Mouse (Mus musculus) forebrain, embryonic 14.5 days (tissue): Measurements from ENCODE around the gene Cd59a. TPM values are rescaled to one million over a fixed set of nuclear protein-coding genes. Genes with fewer than 3 reads are reported as not detected.
"Not testable (repeated sequence)": the region's sequence is repeated elsewhere in the genome, so short reads cannot be mapped to it uniquely, and the experiment has no call there.

Source experiments
- ATAC-seq: fragments of 200-750 bp; cut with Nextera tagmentation; 2 replicates; pipeline ENCODE4 v1.8.0; 2017; ENCODE audit warnings: mild to moderate bottlenecking, moderate library complexity
- DNase-seq: peaks from one replicate; pipeline ENCODE4 v3.0.0-alpha.2; 2015; ENCODE audit warnings: low spot score
- H3K27ac ChIP-seq: fragments of 300-500 bp; sonication (generic); 2 replicates; pipeline ENCODE4 v1.5.1; 2014; ENCODE audit warnings: low read depth, mild to moderate bottlenecking, control low read depth, low read length, moderate library complexity
- H3K27me3 ChIP-seq: fragments of 300-500 bp; sonication (generic); replicated peaks from 2 replicates; pipeline ENCODE4 v1.6.1; 2014; ENCODE audit warnings: low read length, control low read depth, mixed read lengths; ENCODE audit not compliant: control insufficient read depth, insufficient read depth
- H3K36me3 ChIP-seq: fragments of 300-500 bp; sonication (generic); 2 replicates; pipeline ENCODE4 v1.6.1; 2014; ENCODE audit warnings: low read length, control low read depth; ENCODE audit not compliant: control insufficient read depth, insufficient read depth
- H3K4me1 ChIP-seq: fragments of 300-500 bp; sonication (generic); 2 replicates; pipeline ENCODE4 v1.6.1; 2014; ENCODE audit warnings: antibody characterized with exemption, low read length, control low read depth; ENCODE audit not compliant: control insufficient read depth, insufficient read depth
- H3K4me2 ChIP-seq: fragments of 300-500 bp; sonication (generic); 2 replicates; pipeline ENCODE4 v1.6.1; 2014; ENCODE audit warnings: mild to moderate bottlenecking, control low read depth, low read length
- H3K4me3 ChIP-seq: fragments of 300-500 bp; sonication (generic); 2 replicates; pipeline ENCODE4 v1.5.1; 2014; ENCODE audit warnings: low read depth, low read length, control low read depth
- H3K9ac ChIP-seq: fragments of 300-500 bp; sonication (generic); 2 replicates; pipeline ENCODE4 v1.6.1; 2014; ENCODE audit warnings: mild to moderate bottlenecking, low read length, control low read depth, moderate library complexity
- H3K9me3 ChIP-seq: fragments of 300-500 bp; sonication (generic); replicated peaks from 2 replicates; pipeline ENCODE4 v1.6.1; 2016; ENCODE audit warnings: low read length, control low read depth, mixed read lengths; ENCODE audit not compliant: control insufficient read depth
- WGBS: fragments of 180-500 bp; shearing (Covaris S2); extraction: QIAGEN DNeasy Blood & Tissue Kit; methylation state at CpG from one replicate; pipeline ENCODE4 v1.1.7; 2014; 5-methylcytosine and 5-hydroxymethylcytosine counted together
- polyA plus RNA-seq: library from polyadenylated mRNA; unstranded; fragments of >200 nt; fragmentation: Nextera tagmentation; extraction: Ambion mirVana; gene quantifications from 2 replicates; pipeline ENCODE4 v1.2.1, GENCODE M21; 2014

The Cd59a gene
- polyA plus RNA-seq, 1 experiment from 2014 or later = 5.7 TPM

GRCm38 (mm10) chr2:104097396-104097795 is 1.8 kb downstream of the Cd59a start:
- not testable (repeated sequence) for H3K9ac ChIP-seq, ATAC-seq, H3K4me3 ChIP-seq, H3K36me3 ChIP-seq, H3K27ac ChIP-seq, H3K4me1 ChIP-seq, DNase-seq, H3K9me3 ChIP-seq, H3K27me3 ChIP-seq, H3K4me2 ChIP-seq
- WGBS = 91% methylated on average over 4 of the region's 4 CpGs

DNA sequence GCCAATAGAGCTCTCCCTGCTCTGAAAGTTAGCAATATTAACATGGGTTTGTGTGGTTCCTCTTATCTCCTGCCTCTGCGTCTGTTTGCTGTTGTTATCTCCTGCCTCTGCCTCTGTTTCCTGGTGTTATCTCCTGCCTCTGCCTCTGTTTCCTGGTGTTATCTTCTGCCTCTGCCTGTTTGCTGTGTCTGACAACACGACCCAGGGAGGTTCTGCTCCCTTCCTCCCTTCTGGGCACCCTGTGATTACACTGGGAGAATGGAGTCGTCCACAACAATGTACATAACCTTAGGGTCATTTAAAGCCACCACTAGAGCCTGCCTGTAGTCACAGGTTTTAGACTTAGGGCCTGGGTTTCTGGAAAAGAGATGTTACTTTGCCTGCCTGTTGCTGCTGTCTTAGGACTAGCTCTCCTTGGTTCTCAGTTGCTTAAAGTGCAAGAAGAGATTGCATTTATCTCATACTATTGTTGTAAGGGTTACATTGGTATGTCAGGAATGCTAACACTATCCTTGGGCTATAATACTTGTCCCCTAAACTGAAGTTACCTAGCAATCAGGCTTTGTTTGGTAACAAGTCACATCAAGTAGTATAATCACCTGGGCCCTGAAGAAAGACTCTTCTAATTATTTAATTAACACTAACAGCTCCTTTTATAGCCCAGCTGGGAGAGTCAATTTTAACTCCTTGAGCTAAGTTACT is 3.1 kb downstream of the Cd59a start:
- no peaks in the 10 kb centered on the region for H3K36me3 ChIP-seq
- 51% methylated on average over 3 of the region's 3 CpGs for WGBS
- no peak overlapping the region for H3K9ac ChIP-seq
- H3K4me2 ChIP-seq = no peak overlapping the region
- H3K27me3 ChIP-seq = no peaks in the 10 kb centered on the region
- H3K9me3 ChIP-seq = no peaks in the 10 kb centered on the region
- no peak overlapping the region for H3K27ac ChIP-seq
- ATAC-seq (no peak), DNase-seq (no peak)
- no peak overlapping the region for H3K4me3 ChIP-seq
- H3K4me1 ChIP-seq = 0 out of 2 replicates have a peak, but pooled peaks cover 4% of the 10 kb centered on the region

DNA sequence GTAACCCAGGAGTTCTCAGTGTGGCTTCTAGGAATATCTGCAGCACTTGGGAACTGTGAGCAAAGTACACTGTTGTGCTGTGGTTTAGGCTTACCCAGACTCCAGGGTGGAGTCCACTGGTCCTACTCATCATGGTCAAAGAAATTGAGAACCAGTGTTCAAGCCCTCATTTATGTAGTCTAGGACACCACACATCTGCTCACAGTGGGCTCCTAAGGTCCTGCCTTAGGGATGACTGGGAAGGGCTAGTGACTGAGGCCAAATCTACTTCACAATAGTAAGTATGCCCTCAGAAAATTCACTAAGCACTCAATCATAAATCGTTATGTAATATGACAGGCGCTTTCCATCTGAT is 3.6 kb downstream of the Cd59a start:
- DNase-seq (no peak), ATAC-seq (no peak)

DNA sequence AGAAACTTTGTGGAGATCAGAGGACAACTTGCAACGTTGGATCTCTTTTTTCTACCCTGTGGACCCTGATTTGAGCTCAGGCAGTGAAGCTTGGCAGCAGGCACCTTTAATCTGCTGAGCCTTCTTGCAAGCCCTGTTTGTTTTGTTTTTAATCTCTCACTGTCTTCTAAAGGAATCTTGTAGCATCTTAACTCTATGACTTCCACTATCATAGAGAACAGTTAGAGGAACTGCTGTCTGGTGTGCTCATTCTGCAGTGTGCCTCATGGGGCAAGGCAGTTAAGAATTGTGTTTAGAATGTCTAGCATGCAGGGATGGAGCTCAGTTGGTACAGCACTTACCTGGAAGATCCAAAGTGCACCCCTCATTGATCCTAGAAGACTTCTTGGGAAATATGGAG is 4.3 kb downstream of the Cd59a start:
- Histone ChIP-seq H3K9ac (no peak overlapping the region), H3K4me1 (0 out of 2 replicates have a peak, but pooled peaks cover 4% of the 10 kb centered on the region), H3K4me2 (no peak overlapping the region), H3K27me3 (no peaks in the 10 kb centered on the region), H3K9me3 (no peaks in the 10 kb centered on the region), H3K27ac (no peak overlapping the region), H3K36me3 (no peaks in the 10 kb centered on the region), H3K4me3 (no peak overlapping the region)
- ATAC-seq (no peak), DNase-seq (no peak)
- WGBS = 22% methylated on average over 1 of the region's 1 CpGs

More for the DNA sequence above, 3.6 kb downstream of the Cd59a start:
- Histone ChIP-seq H3K9ac (no peak overlapping the region), H3K4me3 (no peak overlapping the region), H3K27me3 (no peaks in the 10 kb centered on the region), H3K27ac (no peak overlapping the region), H3K4me1 (0 out of 2 replicates have a peak, but pooled peaks cover 4% of the 10 kb centered on the region), H3K4me2 (no peak overlapping the region), H3K36me3 (no peaks in the 10 kb centered on the region), H3K9me3 (no peaks in the 10 kb centered on the region)
- 93% methylated on average over 2 of the region's 2 CpGs for WGBS

DNA sequence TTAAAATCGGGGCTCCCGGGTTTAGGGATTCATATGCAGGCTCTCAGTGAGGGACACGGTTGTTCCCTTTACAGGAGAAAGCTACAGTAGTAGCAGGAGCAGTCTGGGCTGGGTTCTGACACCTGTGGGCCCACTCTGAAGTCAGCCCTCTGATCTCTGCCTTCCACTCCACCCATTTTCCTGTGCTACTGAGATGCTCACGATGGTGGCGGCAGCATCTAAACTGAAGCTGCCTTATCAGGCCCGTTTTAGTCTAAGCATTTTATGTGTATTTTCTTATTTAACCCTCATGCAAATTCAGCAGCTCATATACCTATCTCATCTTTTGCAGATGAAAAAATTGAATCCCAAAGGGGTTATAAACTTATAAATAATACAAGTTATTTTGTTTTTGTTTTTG is 9.2 kb downstream of the Cd59a start:
- Histone ChIP-seq H3K4me3 (no peak overlapping the region), H3K9me3 (no peaks in the 10 kb centered on the region), H3K27ac (no peak overlapping the region), H3K36me3 (no peaks in the 10 kb centered on the region), H3K27me3 (no peaks in the 10 kb centered on the region), H3K9ac (no peak overlapping the region), H3K4me1 (no peaks in the 10 kb centered on the region), H3K4me2 (no peak overlapping the region)
- ATAC-seq = no peak
- no peak for DNase-seq
- 89% methylated on average over 6 of the region's 6 CpGs for WGBS

DNA sequence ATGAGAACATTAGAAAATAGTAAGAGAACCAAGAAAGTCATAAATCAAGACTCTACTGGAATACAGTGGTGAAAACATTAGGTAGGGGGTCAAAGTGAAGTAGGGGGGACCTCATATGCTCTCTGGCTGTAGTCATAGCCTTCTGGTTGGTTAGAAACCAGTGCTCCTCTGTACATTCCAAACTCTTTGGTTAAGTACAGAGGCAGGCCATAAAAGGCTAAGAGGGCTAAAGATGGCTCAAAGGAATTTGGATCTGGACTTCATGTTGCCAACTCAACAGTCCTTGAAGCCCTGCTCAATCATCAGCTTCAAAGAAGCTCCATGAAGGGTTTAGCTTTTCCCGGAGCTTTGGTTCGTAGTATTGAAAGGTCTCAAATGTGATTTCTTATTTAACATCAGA is 13.4 kb downstream of the Cd59a start:
- DNase-seq, H3K4me1 ChIP-seq, H3K4me2 ChIP-seq, H3K9me3 ChIP-seq, ATAC-seq, H3K27ac ChIP-seq, H3K27me3 ChIP-seq, H3K36me3 ChIP-seq, H3K4me3 ChIP-seq, H3K9ac ChIP-seq: not testable (repeated sequence)
- WGBS = 96% methylated on average over 2 of the region's 2 CpGs

DNA sequence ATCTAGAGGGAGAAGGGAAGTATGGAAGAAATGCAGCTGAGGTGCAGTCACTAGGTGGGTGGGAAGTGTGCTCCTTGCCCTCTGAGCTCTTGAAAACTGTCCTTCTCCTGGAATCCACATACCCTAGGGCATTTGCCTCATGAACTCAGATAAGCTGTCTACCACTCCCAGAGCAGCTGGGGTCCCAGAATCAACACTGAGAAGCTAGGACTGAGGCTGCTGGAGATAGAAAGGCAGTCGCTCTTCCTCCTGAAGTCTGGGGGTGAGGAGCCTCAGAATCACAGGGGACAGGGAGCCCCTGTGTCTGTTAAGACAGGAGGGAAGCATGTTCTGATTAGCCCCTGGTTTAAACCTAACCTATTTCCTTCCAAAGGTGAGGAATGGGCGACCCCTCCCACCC is 13.9 kb downstream of the Cd59a start:
- no peaks in the 10 kb centered on the region for H3K36me3 ChIP-seq
- no peak for DNase-seq
- no peaks in the 10 kb centered on the region for H3K9me3 ChIP-seq
- no peak overlapping the region for H3K27ac ChIP-seq
- no peak overlapping the region for H3K9ac ChIP-seq
- 71% methylated on average over 2 of the region's 2 CpGs for WGBS
- ATAC-seq = no peak
- H3K4me2 ChIP-seq = no peak overlapping the region
- no peak overlapping the region for H3K4me3 ChIP-seq
- H3K27me3 ChIP-seq = no peaks in the 10 kb centered on the region
- H3K4me1 ChIP-seq = no peaks in the 10 kb centered on the region

DNA sequence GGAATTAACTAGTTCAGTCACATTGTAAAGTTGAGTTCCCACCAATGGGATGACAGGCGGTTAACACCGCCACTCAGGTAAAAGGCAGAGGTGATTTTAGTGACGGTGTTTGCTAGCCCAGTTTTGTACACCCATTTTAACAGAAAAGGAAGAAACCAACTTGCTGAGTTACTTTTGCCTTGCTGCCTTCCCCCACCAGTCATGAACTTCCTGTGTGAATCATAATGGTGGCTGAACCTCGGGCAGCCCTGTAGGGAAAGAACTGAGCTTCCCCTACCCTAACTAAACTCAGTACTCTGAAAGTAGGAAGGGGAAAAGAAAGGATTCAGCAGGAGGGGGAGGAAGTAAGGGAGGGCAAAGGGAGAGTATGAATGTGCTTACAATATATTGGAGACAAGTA is 14.4 kb downstream of the Cd59a start:
- H3K9ac ChIP-seq = no peak overlapping the region
- H3K36me3 ChIP-seq = no peaks in the 10 kb centered on the region
- ATAC-seq = no peak
- H3K27me3 ChIP-seq = no peaks in the 10 kb centered on the region
- no peak overlapping the region for H3K4me3 ChIP-seq
- H3K9me3 ChIP-seq = no peaks in the 10 kb centered on the region
- no peaks in the 10 kb centered on the region for H3K4me1 ChIP-seq
- H3K4me2 ChIP-seq = no peak overlapping the region
- WGBS = 89% methylated on average over 4 of the region's 4 CpGs
- no peak overlapping the region for H3K27ac ChIP-seq
- no peak for DNase-seq

- H3K9ac ChIP-seq, DNase-seq, H3K27me3 ChIP-seq, H3K9me3 ChIP-seq, H3K27ac ChIP-seq, H3K4me3 ChIP-seq, H3K36me3 ChIP-seq, H3K4me2 ChIP-seq, H3K4me1 ChIP-seq, ATAC-seq: not testable (repeated sequence)
- WGBS = no CpG with 5 or more reads among the region's 1 CpGs
Measured at GRCm38 (mm10) chr2:104111170-104111797, 15.7 kb downstream of the Cd59a start.
